Mouse (Mus musculus) forebrain, embryonic 14.5 days (tissue): ENCODE measurements around the gene Dis3l2. TPM values are rescaled to one million over a fixed set of nuclear protein-coding genes. Genes with fewer than 3 reads are reported as not detected.
A peak's percentile ranks its signal among the peaks of the same experiment; 100 is the strongest.

Experiments
- ATAC-seq: fragments of 200-750 bp; cut with Nextera tagmentation; 2 replicates; pipeline ENCODE4 v1.8.0; 2017; ENCODE audit warnings: mild to moderate bottlenecking, moderate library complexity
- DNase-seq: peaks from one replicate; pipeline ENCODE4 v3.0.0-alpha.2; 2015; ENCODE audit warnings: low spot score
- H3K27ac ChIP-seq: fragments of 300-500 bp; sonication (generic); 2 replicates; pipeline ENCODE4 v1.5.1; 2014; ENCODE audit warnings: low read depth, mild to moderate bottlenecking, control low read depth, low read length, moderate library complexity
- H3K27me3 ChIP-seq: fragments of 300-500 bp; sonication (generic); replicated peaks from 2 replicates; pipeline ENCODE4 v1.6.1; 2014; ENCODE audit warnings: low read length, control low read depth, mixed read lengths; ENCODE audit not compliant: control insufficient read depth, insufficient read depth
- H3K36me3 ChIP-seq: fragments of 300-500 bp; sonication (generic); 2 replicates; pipeline ENCODE4 v1.6.1; 2014; ENCODE audit warnings: low read length, control low read depth; ENCODE audit not compliant: control insufficient read depth, insufficient read depth
- H3K4me1 ChIP-seq: fragments of 300-500 bp; sonication (generic); 2 replicates; pipeline ENCODE4 v1.6.1; 2014; ENCODE audit warnings: antibody characterized with exemption, low read length, control low read depth; ENCODE audit not compliant: control insufficient read depth, insufficient read depth
- H3K4me2 ChIP-seq: fragments of 300-500 bp; sonication (generic); 2 replicates; pipeline ENCODE4 v1.6.1; 2014; ENCODE audit warnings: mild to moderate bottlenecking, control low read depth, low read length
- H3K4me3 ChIP-seq: fragments of 300-500 bp; sonication (generic); 2 replicates; pipeline ENCODE4 v1.5.1; 2014; ENCODE audit warnings: low read depth, low read length, control low read depth
- H3K9ac ChIP-seq: fragments of 300-500 bp; sonication (generic); 2 replicates; pipeline ENCODE4 v1.6.1; 2014; ENCODE audit warnings: mild to moderate bottlenecking, low read length, control low read depth, moderate library complexity
- H3K9me3 ChIP-seq: fragments of 300-500 bp; sonication (generic); replicated peaks from 2 replicates; pipeline ENCODE4 v1.6.1; 2016; ENCODE audit warnings: low read length, control low read depth, mixed read lengths; ENCODE audit not compliant: control insufficient read depth
- WGBS: fragments of 180-500 bp; shearing (Covaris S2); extraction: QIAGEN DNeasy Blood & Tissue Kit; methylation state at CpG from one replicate; pipeline ENCODE4 v1.1.7; 2014; 5-methylcytosine and 5-hydroxymethylcytosine counted together
- polyA plus RNA-seq: library from polyadenylated mRNA; unstranded; fragments of >200 nt; fragmentation: Nextera tagmentation; extraction: Ambion mirVana; gene quantifications from 2 replicates; pipeline ENCODE4 v1.2.1, GENCODE M21; 2014

Gene Dis3l2
- polyA plus RNA-seq, 1 experiment from 2014 or later = 32.2 TPM

DNA sequence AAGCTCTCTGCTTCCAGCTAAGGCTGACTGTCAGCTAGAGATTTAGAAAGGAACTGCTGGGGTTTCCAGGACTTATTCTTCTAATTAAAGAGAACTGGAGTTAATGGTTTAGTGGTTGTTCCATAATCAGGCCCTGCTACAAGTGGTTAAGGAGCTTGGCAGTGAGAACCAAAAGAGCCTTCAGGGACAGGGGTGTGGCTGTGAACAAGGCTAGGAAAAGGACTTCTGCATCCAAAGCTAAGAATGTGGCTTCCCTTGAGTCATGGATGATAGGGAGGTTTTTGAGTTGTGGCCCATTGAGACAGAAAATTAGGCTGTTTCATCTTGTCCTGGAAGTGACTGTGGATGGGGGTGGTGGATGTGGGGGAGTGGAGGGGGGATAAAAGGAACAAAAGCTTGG lies 252.2 kb downstream of the Dis3l2 start:
- no peak overlapping the region for H3K27ac ChIP-seq

DNA sequence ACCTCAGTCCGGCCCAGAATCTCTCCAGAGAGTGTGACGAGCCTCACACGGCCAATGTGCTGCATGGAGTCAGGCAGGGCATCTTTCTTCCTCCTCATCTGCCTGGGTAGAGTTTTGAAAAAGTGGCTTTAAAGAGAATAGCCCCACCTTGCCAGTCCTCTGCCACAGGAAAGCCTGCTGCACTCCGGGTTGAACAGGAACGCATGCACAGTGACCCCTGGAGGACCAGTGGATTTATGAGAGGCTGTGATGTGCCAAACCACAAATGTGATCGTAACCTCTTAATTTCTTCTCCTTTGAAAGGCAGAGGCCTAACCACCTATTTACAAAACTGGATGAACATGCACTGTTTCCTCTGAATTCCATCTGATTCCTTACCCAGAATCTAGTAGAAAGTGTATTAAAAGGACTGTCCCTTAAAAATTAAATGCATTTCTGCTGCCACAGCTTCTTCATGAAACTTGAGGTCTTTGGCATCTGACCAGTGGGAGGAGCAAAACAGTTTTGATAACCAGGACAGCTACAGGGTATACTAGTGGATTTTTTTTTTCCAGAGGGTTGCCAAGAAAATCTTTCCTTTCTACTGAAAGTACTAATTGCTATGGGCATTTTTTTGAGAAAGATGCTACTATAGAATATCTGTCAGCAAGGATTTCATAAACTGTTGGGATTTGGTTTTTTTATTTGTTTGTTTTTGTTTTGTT lies 264.8 kb downstream of the Dis3l2 start:
- 63% methylated on average over 6 of the region's 6 CpGs for WGBS
- ATAC-seq = no peak
- no peaks in the 10 kb centered on the region for H3K27me3 ChIP-seq
- no peak overlapping the region for H3K4me3 ChIP-seq
- no peak for DNase-seq
- H3K27ac ChIP-seq = no peak overlapping the region
- no peaks in the 10 kb centered on the region for H3K36me3 ChIP-seq
- H3K4me1 ChIP-seq = no peaks in the 10 kb centered on the region
- no peaks in the 10 kb centered on the region for H3K9me3 ChIP-seq
- H3K9ac ChIP-seq = no peak overlapping the region
- H3K4me2 ChIP-seq = no peak overlapping the region

More for the DNA sequence above, 252.2 kb downstream of the Dis3l2 start:
- Histone ChIP-seq H3K4me3 (no peak overlapping the region), H3K27me3 (no peaks in the 10 kb centered on the region), H3K4me1 (no peaks in the 10 kb centered on the region), H3K36me3 (peaks cover 5% of the 10 kb centered on the region), H3K4me2 (no peak overlapping the region), H3K9me3 (no peaks in the 10 kb centered on the region), H3K9ac (no peak overlapping the region)
- DNase-seq (no peak), ATAC-seq (no peak)

- H3K4me1 ChIP-seq = no peaks in the 10 kb centered on the region
- no peaks in the 10 kb centered on the region for H3K27me3 ChIP-seq
- H3K9ac ChIP-seq = no peak overlapping the region
- no peak for ATAC-seq
- H3K4me3 ChIP-seq = no peak overlapping the region
- 69% methylated on average over 11 of the region's 11 CpGs for WGBS
- H3K27ac ChIP-seq = no peak overlapping the region
- no peaks in the 10 kb centered on the region for H3K36me3 ChIP-seq
- DNase-seq = no peak
- H3K4me2 ChIP-seq = no peak overlapping the region
- no peaks in the 10 kb centered on the region for H3K9me3 ChIP-seq
Measured at GRCm38 (mm10) chr1:86969173-86969725, 265.6 kb downstream of the Dis3l2 start.

GRCm38 (mm10) chr1:86972693-86973092 lies 269.1 kb downstream of the Dis3l2 start:
- H3K4me2 ChIP-seq = no peak overlapping the region
- H3K27ac ChIP-seq = no peak overlapping the region
- H3K9ac ChIP-seq = no peak overlapping the region
- no peak for DNase-seq
- H3K36me3 ChIP-seq = no peaks in the 10 kb centered on the region
- H3K4me1 ChIP-seq = no peaks in the 10 kb centered on the region
- H3K9me3 ChIP-seq = no peaks in the 10 kb centered on the region
- no peak for ATAC-seq
- H3K27me3 ChIP-seq = no peaks in the 10 kb centered on the region
- no peak overlapping the region for H3K4me3 ChIP-seq
- 50% methylated on average over 1 of the region's 1 CpGs for WGBS

GRCm38 (mm10) chr1:86977018-86977417 lies 273.4 kb downstream of the Dis3l2 start:
- no peak overlapping the region for H3K4me2 ChIP-seq
- no peak overlapping the region for H3K9ac ChIP-seq
- no peaks in the 10 kb centered on the region for H3K9me3 ChIP-seq
- H3K27me3 ChIP-seq = no peaks in the 10 kb centered on the region
- DNase-seq = no peak
- H3K4me1 ChIP-seq = no peaks in the 10 kb centered on the region
- no peaks in the 10 kb centered on the region for H3K36me3 ChIP-seq
- H3K27ac ChIP-seq = no peak overlapping the region
- H3K4me3 ChIP-seq = no peak overlapping the region
- ATAC-seq = no peak
- 90% methylated on average over 1 of the region's 1 CpGs for WGBS

- no peak for DNase-seq
- Histone ChIP-seq H3K36me3 (no peaks in the 10 kb centered on the region), H3K4me3 (no peak overlapping the region), H3K4me2 (no peak overlapping the region), H3K9ac (no peak overlapping the region), H3K27ac (no peak overlapping the region), H3K27me3 (no peaks in the 10 kb centered on the region), H3K4me1 (no peaks in the 10 kb centered on the region), H3K9me3 (no peaks in the 10 kb centered on the region)
- ATAC-seq = no peak
Measured at GRCm38 (mm10) chr1:86986372-86986771, 282.8 kb downstream of the Dis3l2 start.

GRCm38 (mm10) chr1:86992849-86993248 lies 289.2 kb downstream of the Dis3l2 start:
- no peaks in the 10 kb centered on the region for H3K4me1 ChIP-seq
- H3K36me3 ChIP-seq = no peaks in the 10 kb centered on the region
- no peaks in the 10 kb centered on the region for H3K9me3 ChIP-seq
- H3K27ac ChIP-seq = no peak overlapping the region
- no peak overlapping the region for H3K9ac ChIP-seq
- ATAC-seq = no peak
- WGBS = 13% methylated on average over 5 of the region's 5 CpGs
- no peak overlapping the region for H3K4me2 ChIP-seq
- no peak for DNase-seq
- H3K4me3 ChIP-seq = no peak overlapping the region
- no peaks in the 10 kb centered on the region for H3K27me3 ChIP-seq

DNA sequence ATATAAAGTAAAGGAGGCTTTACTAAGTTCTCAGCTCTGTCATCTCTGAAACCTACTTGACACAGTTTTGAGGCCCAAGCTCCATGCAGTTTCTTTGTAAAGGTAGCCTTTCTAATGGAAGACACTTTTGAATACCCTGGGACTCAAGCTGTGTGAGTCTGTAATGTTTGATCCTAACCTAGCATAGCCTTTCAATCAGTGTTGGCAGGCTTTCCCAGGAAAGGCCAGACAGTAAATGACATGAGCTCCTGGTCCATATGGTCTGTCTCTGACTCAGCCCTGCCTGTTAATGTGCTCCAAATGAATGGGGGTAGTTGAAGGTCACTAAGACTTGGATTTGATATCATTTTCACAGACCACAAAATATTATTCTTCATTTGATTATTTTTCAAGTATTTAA lies 290.4 kb downstream of the Dis3l2 start:
- H3K9ac ChIP-seq = no peak overlapping the region

DNA sequence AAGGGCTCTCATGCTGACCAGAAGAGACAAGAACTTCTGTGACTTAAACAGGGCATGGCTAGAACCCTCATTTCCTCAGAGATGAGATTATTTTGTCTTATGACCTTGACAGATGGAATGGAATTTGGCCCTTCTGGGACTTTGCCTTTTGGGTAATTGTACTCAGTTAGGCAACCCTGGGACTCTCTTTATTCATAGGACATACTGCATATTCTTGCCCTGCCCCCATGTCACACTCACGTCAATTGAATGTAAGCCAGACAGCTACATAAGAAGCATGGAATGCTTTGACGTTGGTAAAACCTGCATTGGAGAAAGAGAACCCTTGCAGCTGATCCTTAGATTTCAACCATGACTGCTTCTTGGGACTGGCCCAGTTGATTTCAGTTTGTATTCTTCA lies 294.4 kb downstream of the Dis3l2 start:
- H3K27me3 ChIP-seq = no peaks in the 10 kb centered on the region
- no peak overlapping the region for H3K9ac ChIP-seq
- no peak for ATAC-seq
- H3K4me2 ChIP-seq = no peak overlapping the region
- H3K4me3 ChIP-seq = no peak overlapping the region
- 77% methylated on average over 2 of the region's 2 CpGs for WGBS
- H3K9me3 ChIP-seq = no peaks in the 10 kb centered on the region
- 0 out of 2 replicates have a peak, but pooled peaks cover 4% of the 10 kb centered on the region for H3K4me1 ChIP-seq
- DNase-seq = no peak
- H3K27ac ChIP-seq = no peak overlapping the region
- no peaks in the 10 kb centered on the region for H3K36me3 ChIP-seq

More for the DNA sequence above, 290.4 kb downstream of the Dis3l2 start:
- Histone ChIP-seq H3K36me3 (no peaks in the 10 kb centered on the region), H3K9me3 (no peaks in the 10 kb centered on the region), H3K27ac (no peak overlapping the region), H3K4me3 (no peak overlapping the region), H3K4me2 (no peak overlapping the region), H3K4me1 (no peaks in the 10 kb centered on the region), H3K27me3 (no peaks in the 10 kb centered on the region)
- ATAC-seq = no peak
- DNase-seq = peak; percentile 43
